Mouse (Mus musculus) C2C12 (cell line): ENCODE measurements at regions not wholly inside any gene's neighbourhood (a gene's known extent, or its start where the extent isn't known, plus 50 kb on each side); places are given as distances from the start of the nearest gene placed in this dataset.

ENCODE experiments used
- CTCF ChIP-seq: IDR thresholded peaks from one replicate; pipeline ENCODE4 v1.5.1; 2011; ENCODE audit not compliant: control insufficient read depth, insufficient read depth, insufficient read length
- MAX ChIP-seq: IDR thresholded peaks from one replicate; pipeline ENCODE4 v1.6.1; 2011; ENCODE audit warnings: mild to moderate bottlenecking, control low read depth

GRCm38 (mm10) chr10:118656561-118656960 is 213.4 kb downstream of the Dyrk2 start:
- TF ChIP-seq CTCF, result no peak
- no peak for TF ChIP-seq MAX
